Mouse (Mus musculus) Patski (cell line): ENCODE data around the gene Tom1l2. TPM values are rescaled to one million over a fixed set of nuclear protein-coding genes. Genes with fewer than 3 reads are reported as not detected.

Source experiments
- ATAC-seq: fragments of 100-300 bp; one replicate; pipeline ENCODE4 v1.8.0; 2021
- CTCF ChIA-PET: fragments of 350-600 bp; sonication (Branson Sonifier 250); formaldehyde crosslinking; loops from one replicate; lab custom pipeline; 2022; ENCODE audit warnings: inconsistent platforms; lab: Charles Lee
- POLR2A ChIA-PET: fragments of 350-600 bp; sonication (Branson Sonifier 250); formaldehyde crosslinking; loops from one replicate; lab custom pipeline; 2022; ENCODE audit warnings: antibody characterized with exemption, inconsistent platforms; lab: Charles Lee
- DNase-seq: peaks from one replicate; pipeline ENCODE4 v3.0.0-alpha.2; 2011; ENCODE audit warnings: low read depth, low spot score
- H3K27me3 ChIP-seq: fragments of 371-371 bp; one replicate; pipeline ENCODE4 v1.5.1; 2021
- CTCF ChIP-seq: fragments of 100-300 bp; IDR thresholded peaks from one replicate; pipeline ENCODE4 v1.5.1; 2021
- in situ Hi-C: fragments of 300-500 bp; cut with MboI; formaldehyde crosslinking; loops from 3 replicates; pipeline ENCODE4 v1.11.1; 2018; ENCODE audit warnings: low pct_unique_long_range_greater_than_20kb, mixed read lengths
- polyA plus RNA-seq: library from polyadenylated mRNA; unstranded; gene quantifications from one replicate; pipeline ENCODE4 v1.2.3, GENCODE M21; 2021

The Tom1l2 gene
- polyA plus RNA-seq, 1 experiment from 2014 or later: 55.5 TPM

- no peaks in the 10 kb centered on the region for H3K27me3 ChIP-seq
- in situ Hi-C loops: loop anchor here (10.0 kb wide), 1 partner anchor 315 kb away; no protein-coding TSS in a partner anchor
- CTCF ChIA-PET: no interaction called here
- POLR2A ChIA-PET: no interaction called here
- DNase-seq (no peak), ATAC-seq (no peak)
- TF ChIP-seq CTCF: no peak
Measured at GRCm38 (mm10) chr11:60190055-60190641, 162.6 kb downstream of the Tom1l2 start.

GRCm38 (mm10) chr11:60189501-60190040 is 163.1 kb downstream of the Tom1l2 start:
- in situ Hi-C loops: loop anchor here (10.0 kb wide), 1 partner anchor 315 kb away; no protein-coding TSS in a partner anchor
- CTCF ChIA-PET: no interaction called here
- no peaks in the 10 kb centered on the region for H3K27me3 ChIP-seq
- POLR2A ChIA-PET: no interaction called here
- no peak for TF ChIP-seq CTCF
- no peak for ATAC-seq
- DNase-seq: no peak

GRCm38 (mm10) chr11:60188275-60188853 is 164.3 kb downstream of the Tom1l2 start:
- no peaks in the 10 kb centered on the region for H3K27me3 ChIP-seq
- in situ Hi-C loops: no loop called here
- ChIA-PET POLR2A (interaction anchor here (0.6 kb wide), 1 partner anchor 870 kb away, joined by 3 read pairs; no protein-coding TSS in a partner anchor), CTCF (interaction anchor here (0.9 to 1.7 kb wide), 2 partner anchors 12 to 35 kb away, joined by 3 to 4 read pairs; no protein-coding TSS in a partner anchor)
- no peak for DNase-seq
- TF ChIP-seq CTCF: no peak
- no peak for ATAC-seq

- DNase-seq (no peak), ATAC-seq (no peak)
- in situ Hi-C loops: no loop called here
- H3K27me3 ChIP-seq: no peaks in the 10 kb centered on the region
- ChIA-PET CTCF (no interaction called here), POLR2A (interaction anchor here (1.0 kb wide), 1 partner anchor 79 kb away, joined by 3 read pairs; no protein-coding TSS in a partner anchor)
- no peak for TF ChIP-seq CTCF
Measured at GRCm38 (mm10) chr11:60187070-60187469, 165.6 kb downstream of the Tom1l2 start.

GRCm38 (mm10) chr11:60185396-60186231 is 167.1 kb downstream of the Tom1l2 start:
- POLR2A ChIA-PET: interaction anchor here (0.6 to 1.0 kb wide), 2 partner anchors 77 to 79 kb away, joined by 3 read pairs; no protein-coding TSS in a partner anchor
- no peak for DNase-seq
- CTCF ChIA-PET: interaction anchor here (0.9 to 2.3 kb wide), 2 partner anchors 9 to 101 kb away, joined by 3 to 8 read pairs; no protein-coding TSS in a partner anchor
- in situ Hi-C loops: no loop called here
- TF ChIP-seq CTCF: no peak
- ATAC-seq: no peak
- no peaks in the 10 kb centered on the region for H3K27me3 ChIP-seq

GRCm38 (mm10) chr11:60184346-60185325 is 168.1 kb downstream of the Tom1l2 start:
- CTCF ChIA-PET: interaction anchor here (0.9 to 3.1 kb wide), 4 partner anchors 10 to 100 kb away, joined by 3 to 10 read pairs (median 6); no protein-coding TSS in a partner anchor
- no peak for DNase-seq

GRCm38 (mm10) chr11:60182741-60183140 is 170.0 kb downstream of the Tom1l2 start:
- CTCF ChIA-PET: interaction anchor here (1.3 to 3.1 kb wide), 2 partner anchors 17 to 79 kb away, joined by 3 to 10 read pairs; no protein-coding TSS in a partner anchor

More at GRCm38 (mm10) chr11:60184346-60185325, 168.1 kb downstream of the Tom1l2 start:
- POLR2A ChIA-PET: interaction anchor here (1.2 to 1.5 kb wide), 2 partner anchors 12 to 80 kb away, joined by 3 to 5 read pairs; partner anchors contain the start of gene Rai1
- TF ChIP-seq CTCF: no peak
- in situ Hi-C loops: no loop called here
- no peaks in the 10 kb centered on the region for H3K27me3 ChIP-seq
- ATAC-seq: no peak

GRCm38 (mm10) chr11:60182116-60182670 is 170.5 kb downstream of the Tom1l2 start:
- peak; percentile 32 for ATAC-seq
- in situ Hi-C loops: no loop called here
- no peak for TF ChIP-seq CTCF
- no peak for DNase-seq
- ChIA-PET POLR2A (interaction anchor here (0.6 to 1.6 kb wide), 3 partner anchors 14 to 76 kb away, joined by 3 to 4 read pairs (median 3); no protein-coding TSS in a partner anchor), CTCF (interaction anchor here (0.9 to 3.1 kb wide), 2 partner anchors 14 to 18 kb away, joined by 5 to 10 read pairs; no protein-coding TSS in a partner anchor)
- no peaks in the 10 kb centered on the region for H3K27me3 ChIP-seq

More at GRCm38 (mm10) chr11:60182741-60183140, 170.0 kb downstream of the Tom1l2 start:
- ATAC-seq (no peak), DNase-seq (no peak)
- POLR2A ChIA-PET: interaction anchor here (1.6 kb wide), 1 partner anchor 15 kb away, joined by 3 read pairs; no protein-coding TSS in a partner anchor
- no peaks in the 10 kb centered on the region for H3K27me3 ChIP-seq
- in situ Hi-C loops: no loop called here
- no peak for TF ChIP-seq CTCF
